Mouse (Mus musculus) neural tube, embryonic 14.5 days (tissue): ENCODE data around the gene Dnah11. TPM values are rescaled to one million over a fixed set of nuclear protein-coding genes. Genes with fewer than 3 reads are reported as not detected.

Experiments
- ATAC-seq: fragments of 200-750 bp; cut with Nextera tagmentation; 2 replicates; pipeline ENCODE4 v1.8.0; 2017; ENCODE audit warnings: low read depth, mild to moderate bottlenecking, moderate TSS enrichment, moderate library complexity
- H3K27ac ChIP-seq: fragments of 300-500 bp; sonication (generic); 2 replicates; pipeline ENCODE4 v1.5.1; 2014; ENCODE audit warnings: low read depth, mild to moderate bottlenecking, control low read depth, low read length, moderate library complexity, mixed read lengths
- H3K27me3 ChIP-seq: fragments of 300-500 bp; sonication (generic); 2 replicates; pipeline ENCODE4 v1.6.1; 2014; ENCODE audit warnings: low read length; ENCODE audit not compliant: control insufficient read depth, insufficient read depth
- H3K36me3 ChIP-seq: fragments of 300-500 bp; sonication (generic); 2 replicates; pipeline ENCODE4 v1.6.1; 2014; ENCODE audit warnings: low read length, mixed read lengths; ENCODE audit not compliant: control insufficient read depth, insufficient read depth
- H3K4me1 ChIP-seq: fragments of 300-500 bp; sonication (generic); 2 replicates; pipeline ENCODE4 v1.6.1; 2014; ENCODE audit warnings: low read length; ENCODE audit not compliant: control insufficient read depth, insufficient read depth
- H3K4me2 ChIP-seq: fragments of 300-500 bp; sonication (generic); 2 replicates; pipeline ENCODE4 v1.6.1; 2014; ENCODE audit warnings: mild to moderate bottlenecking, low read depth, low read length, control low read depth
- H3K4me3 ChIP-seq: fragments of 300-500 bp; sonication (generic); 2 replicates; pipeline ENCODE4 v1.5.1; 2014; ENCODE audit warnings: low read depth, low read length, control low read depth, mixed read lengths
- H3K9ac ChIP-seq: fragments of 300-500 bp; sonication (generic); replicated peaks from 2 replicates; pipeline ENCODE4 v1.6.1; 2014; ENCODE audit warnings: low read depth, mild to moderate bottlenecking, control low read depth, low read length, mixed read lengths
- H3K9me3 ChIP-seq: fragments of 300-500 bp; sonication (generic); 2 replicates; pipeline ENCODE4 v1.6.1; 2016; ENCODE audit warnings: low read length; ENCODE audit not compliant: control insufficient read depth
- WGBS: fragments of 180-500 bp; shearing (Covaris S2); extraction: QIAGEN DNeasy Blood & Tissue Kit; methylation state at CpG from one replicate; pipeline ENCODE4 v1.1.7; 2014; 5-methylcytosine and 5-hydroxymethylcytosine counted together
- polyA plus RNA-seq: library from polyadenylated mRNA; unstranded; fragments of >200 nt; fragmentation: Nextera tagmentation; extraction: Ambion mirVana; gene quantifications from 2 replicates; pipeline ENCODE4 v1.2.1, GENCODE M21; 2014

Gene Dnah11
- polyA plus RNA-seq, 1 experiment from 2014 or later: 0.37 TPM

DNA sequence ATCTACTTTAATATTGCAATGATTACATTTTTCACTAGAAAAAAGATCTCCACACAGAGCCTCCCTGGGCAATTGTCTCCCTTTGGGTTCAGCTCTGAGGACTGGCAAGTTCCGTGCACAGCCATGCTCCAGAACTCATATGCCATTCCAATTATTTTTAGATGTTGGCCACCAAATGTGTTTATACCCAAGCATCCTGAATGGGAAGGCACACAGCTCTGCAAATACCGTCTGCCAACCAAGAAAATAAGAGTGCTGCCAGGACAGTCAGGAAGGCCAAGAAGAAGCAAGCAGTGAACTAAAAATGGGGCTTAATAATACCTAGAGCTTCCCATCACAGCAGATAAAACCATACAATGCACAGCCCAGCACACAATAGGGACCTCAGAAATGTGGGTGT lies 156.6 kb downstream of the Dnah11 start:
- no peak overlapping the region for H3K9ac ChIP-seq
- H3K27me3 ChIP-seq: no peaks in the 10 kb centered on the region
- WGBS: 93% methylated on average over 2 of the region's 2 CpGs
- H3K4me3 ChIP-seq: no peak overlapping the region
- H3K4me1 ChIP-seq: no peaks in the 10 kb centered on the region
- H3K9me3 ChIP-seq: no peaks in the 10 kb centered on the region
- no peak overlapping the region for H3K27ac ChIP-seq
- H3K36me3 ChIP-seq: no peaks in the 10 kb centered on the region
- no peak for ATAC-seq
- H3K4me2 ChIP-seq: no peak overlapping the region

DNA sequence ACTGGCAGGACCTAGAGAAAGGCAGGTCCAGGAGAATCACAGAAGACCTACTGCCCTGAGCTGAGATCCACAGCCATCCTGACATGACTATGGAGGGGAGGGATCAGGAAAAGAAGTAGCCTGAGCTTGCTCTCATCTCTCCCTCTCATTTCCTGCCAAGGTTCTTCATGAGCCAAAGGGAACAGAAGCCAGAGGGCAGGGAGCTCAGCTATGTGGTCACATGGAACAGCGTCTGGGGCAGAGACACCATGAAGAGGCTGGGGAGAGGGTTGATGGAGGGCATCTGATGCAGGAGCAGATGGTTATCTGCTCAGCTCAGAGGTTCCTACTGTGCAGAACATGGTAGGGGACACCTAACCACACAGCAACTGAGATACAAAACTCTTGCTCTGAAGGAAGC lies 163.9 kb downstream of the Dnah11 start:
- no peak for ATAC-seq
- Histone ChIP-seq H3K27ac (no peak overlapping the region), H3K36me3 (no peaks in the 10 kb centered on the region), H3K9me3 (no peaks in the 10 kb centered on the region), H3K4me2 (no peak overlapping the region), H3K9ac (no peak overlapping the region), H3K27me3 (no peaks in the 10 kb centered on the region), H3K4me3 (no peak overlapping the region), H3K4me1 (no peaks in the 10 kb centered on the region)
- WGBS: 85% methylated on average over 1 of the region's 1 CpGs

DNA sequence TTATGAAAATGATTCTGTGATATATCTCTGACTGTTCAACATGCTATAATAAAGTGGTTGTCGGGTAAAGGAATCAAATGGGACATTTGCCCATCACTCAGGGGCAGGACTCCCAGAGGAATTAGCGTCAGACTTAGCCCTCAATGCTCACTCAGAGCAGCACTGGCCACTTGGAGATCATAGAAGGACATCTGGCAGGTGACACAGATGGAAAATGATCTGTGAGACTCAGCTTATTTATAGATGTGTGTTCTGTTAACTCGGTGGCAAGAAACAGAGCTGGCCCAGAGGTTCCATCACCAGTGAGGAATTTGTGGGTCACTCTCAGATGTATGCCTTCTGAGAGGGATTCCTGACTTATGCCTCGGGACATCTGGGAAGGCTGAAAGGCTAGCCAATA lies 173.1 kb downstream of the Dnah11 start:
- ATAC-seq: no peak
- WGBS: 80% methylated on average over 4 of the region's 4 CpGs
- Histone ChIP-seq H3K27me3 (peaks cover 2% of the 10 kb centered on the region; the same call in 1 of the 2 replicates), H3K9ac (no peak overlapping the region), H3K36me3 (no peaks in the 10 kb centered on the region), H3K4me3 (no peak overlapping the region), H3K4me1 (no peaks in the 10 kb centered on the region), H3K9me3 (no peaks in the 10 kb centered on the region), H3K27ac (no peak overlapping the region), H3K4me2 (no peak overlapping the region)

DNA sequence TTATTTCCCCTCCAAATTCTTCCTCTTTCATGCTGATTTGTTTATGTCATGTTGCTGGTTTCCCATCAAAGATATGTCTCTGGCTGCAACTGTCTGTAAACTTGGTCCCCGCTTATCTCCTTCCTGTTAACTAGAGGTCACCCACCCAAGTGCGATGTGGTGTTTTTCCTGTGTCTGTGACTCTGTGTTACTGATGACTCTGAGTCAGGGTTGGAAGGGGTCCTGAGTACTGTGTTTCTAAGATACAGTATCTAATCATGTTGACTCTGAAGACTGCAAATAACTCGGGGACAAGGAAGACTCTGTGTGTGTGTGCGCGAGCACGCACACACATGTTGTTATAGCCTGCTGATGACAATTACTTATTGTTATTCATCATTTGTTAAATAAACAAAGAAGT lies 179.9 kb downstream of the Dnah11 start:
- no peak for ATAC-seq
- Histone ChIP-seq H3K4me1 (no peaks in the 10 kb centered on the region), H3K9me3 (no peaks in the 10 kb centered on the region), H3K27me3 (no peaks in the 10 kb centered on the region), H3K27ac (no peak overlapping the region), H3K4me3 (no peak overlapping the region), H3K4me2 (no peak overlapping the region), H3K9ac (no peak overlapping the region), H3K36me3 (no peaks in the 10 kb centered on the region)
- 90% methylated on average over 6 of the region's 6 CpGs for WGBS

DNA sequence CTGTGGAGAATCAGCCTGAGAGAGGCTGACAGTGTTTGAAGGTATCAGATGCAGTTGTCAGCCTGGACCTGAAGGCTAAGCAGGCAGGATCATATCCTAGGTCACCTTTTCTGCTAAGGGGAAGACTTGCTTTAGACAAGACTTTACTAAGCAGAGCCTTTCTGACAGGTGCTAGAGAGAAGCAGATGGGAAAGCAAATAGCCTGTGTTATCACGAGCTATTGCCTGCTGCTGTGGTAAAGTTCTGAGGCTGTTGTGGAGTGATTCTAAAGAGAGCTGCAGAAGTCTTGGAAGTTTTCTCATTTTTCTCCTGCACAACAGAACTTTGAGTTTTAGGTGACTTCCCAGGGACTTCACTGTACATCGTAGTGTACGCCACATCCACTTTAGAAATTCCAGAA lies 185.0 kb downstream of the Dnah11 start:
- no peak for ATAC-seq
- Histone ChIP-seq H3K27me3 (no peaks in the 10 kb centered on the region), H3K4me2 (no peak overlapping the region), H3K9me3 (no peaks in the 10 kb centered on the region), H3K27ac (no peak overlapping the region), H3K36me3 (no peaks in the 10 kb centered on the region), H3K4me3 (no peak overlapping the region), H3K9ac (no peak overlapping the region), H3K4me1 (no peaks in the 10 kb centered on the region)
- 83% methylated on average over 3 of the region's 3 CpGs for WGBS

DNA sequence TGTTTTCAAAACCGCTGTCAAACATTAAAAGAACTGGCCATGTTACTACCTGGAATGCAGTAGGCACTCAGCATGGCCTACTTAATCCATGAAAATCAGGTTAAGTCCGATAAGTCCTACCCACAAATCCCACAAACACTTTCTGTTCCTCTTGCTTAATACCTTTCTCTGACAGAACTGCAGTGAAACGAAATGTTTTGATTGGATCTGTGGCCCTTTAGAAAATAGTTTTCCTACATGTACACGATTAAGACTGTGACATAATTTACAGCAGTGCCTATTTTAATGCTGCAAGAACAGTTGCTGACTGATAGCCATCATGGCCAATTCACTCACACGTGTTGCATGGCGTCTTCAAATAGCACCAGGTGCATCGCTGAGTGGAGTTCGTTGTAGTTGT lies 186.9 kb downstream of the Dnah11 start:
- no peaks in the 10 kb centered on the region for H3K36me3 ChIP-seq
- WGBS: 89% methylated on average over 8 of the region's 8 CpGs

DNA sequence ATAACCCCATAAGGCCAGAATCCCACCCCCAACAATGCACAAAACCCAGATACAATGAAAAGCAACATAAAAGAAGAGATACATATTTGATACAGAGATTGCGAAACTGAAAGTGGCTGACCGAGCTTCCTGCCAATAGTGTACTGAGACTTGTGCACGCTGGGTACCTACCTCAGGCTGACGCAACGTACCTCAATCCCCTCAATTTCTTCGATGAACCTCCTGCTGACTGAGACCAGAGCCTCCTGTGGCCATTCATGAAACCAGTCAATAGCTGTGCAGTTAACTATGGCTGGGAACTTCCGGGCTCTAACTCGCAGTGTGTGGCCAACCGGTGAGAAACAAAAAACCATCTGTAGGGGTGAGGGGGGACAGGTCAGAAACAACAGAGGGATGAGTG lies 203.9 kb downstream of the Dnah11 start:
- no peak for ATAC-seq
- Histone ChIP-seq H3K9me3 (no peaks in the 10 kb centered on the region), H3K4me3 (no peak overlapping the region), H3K27me3 (peaks cover 24% of the 10 kb centered on the region), H3K36me3 (no peaks in the 10 kb centered on the region), H3K4me1 (no peaks in the 10 kb centered on the region), H3K27ac (no peak overlapping the region), H3K9ac (no peak overlapping the region), H3K4me2 (no peak overlapping the region)
- WGBS: 40% methylated on average over 9 of the region's 9 CpGs

More for the DNA sequence above, 186.9 kb downstream of the Dnah11 start:
- Histone ChIP-seq H3K4me2 (no peak overlapping the region), H3K9me3 (no peaks in the 10 kb centered on the region), H3K9ac (no peak overlapping the region), H3K27ac (no peak overlapping the region), H3K4me3 (no peak overlapping the region), H3K4me1 (no peaks in the 10 kb centered on the region), H3K27me3 (no peaks in the 10 kb centered on the region)
- no peak for ATAC-seq

DNA sequence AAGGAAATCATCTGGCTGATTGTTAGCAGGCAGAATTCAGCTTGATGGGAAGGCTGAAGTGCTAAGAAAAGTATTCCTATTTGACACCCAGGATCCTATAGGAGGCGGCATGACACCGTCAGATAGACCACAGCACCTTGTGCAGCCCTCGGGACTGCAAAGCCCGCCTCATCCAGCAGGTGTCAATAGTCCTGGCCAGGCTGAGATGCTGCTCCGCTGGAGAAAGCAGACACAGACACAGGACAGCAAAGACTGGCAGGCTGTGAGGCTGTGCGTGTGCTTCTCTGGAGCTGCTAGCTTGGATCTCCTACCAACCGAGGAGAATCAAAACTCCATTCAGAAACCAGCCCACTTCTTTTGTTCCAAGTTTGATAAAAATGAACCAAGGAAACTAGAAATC lies 205.3 kb downstream of the Dnah11 start:
- no peaks in the 10 kb centered on the region for H3K36me3 ChIP-seq
- peaks cover 24% of the 10 kb centered on the region for H3K27me3 ChIP-seq
- ATAC-seq: peak; percentile 97
- no peaks in the 10 kb centered on the region for H3K9me3 ChIP-seq
- H3K4me1 ChIP-seq: peaks cover 4% of the 10 kb centered on the region; the same call in 1 of the 2 replicates
- no peak overlapping the region for H3K9ac ChIP-seq
- no peak overlapping the region for H3K4me2 ChIP-seq
- H3K27ac ChIP-seq: no peak overlapping the region
- H3K4me3 ChIP-seq: no peak overlapping the region
- WGBS: 0% methylated on average over 7 of the region's 7 CpGs

DNA sequence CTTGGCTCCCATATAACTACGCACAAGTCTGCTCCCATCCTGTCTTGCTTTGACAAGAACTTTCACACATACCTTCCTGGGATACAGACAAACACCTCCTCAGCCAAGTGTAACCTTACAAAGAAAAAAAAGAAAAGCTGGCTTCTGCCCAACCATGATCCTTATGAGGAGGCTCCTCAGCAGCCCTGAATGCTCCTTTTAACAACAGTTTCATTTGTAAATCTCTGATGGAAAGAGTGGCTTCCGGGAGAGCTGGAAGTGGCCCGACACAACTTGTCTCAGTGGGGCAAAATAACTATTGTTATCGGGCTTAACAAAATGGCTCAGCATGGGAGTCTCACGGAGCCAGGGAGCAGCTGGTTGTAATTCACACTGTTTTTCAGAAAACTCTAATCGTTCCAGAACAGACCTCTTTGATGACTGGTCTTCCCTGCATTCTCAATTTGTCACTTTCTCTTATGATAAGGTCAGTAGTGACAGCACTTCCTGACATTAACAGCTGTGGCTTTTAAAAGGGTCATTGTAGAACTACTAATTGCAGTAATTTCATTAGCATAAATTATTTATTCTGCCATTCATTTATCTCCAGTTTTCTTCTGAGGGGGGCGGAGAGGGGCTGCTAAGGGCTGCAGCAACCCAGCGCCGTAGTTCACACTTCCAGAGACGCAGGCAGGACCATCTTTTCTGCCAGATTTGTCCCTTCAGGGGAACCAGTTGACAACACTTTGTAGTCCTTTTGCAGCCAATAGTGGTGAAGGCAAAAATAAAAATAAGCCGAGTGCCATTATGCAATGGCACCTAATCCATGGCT lies 209.6 kb downstream of the Dnah11 start:
- H3K9me3 ChIP-seq: no peaks in the 10 kb centered on the region
- peak overlapping the region; percentile 29 for H3K4me2 ChIP-seq
- H3K4me3 ChIP-seq: no peak overlapping the region
- 0 out of 2 replicates have a peak, but pooled peaks have one; percentile 21 for ATAC-seq
- H3K9ac ChIP-seq: no peak overlapping the region
- no peaks in the 10 kb centered on the region for H3K36me3 ChIP-seq
- no peak overlapping the region for H3K27ac ChIP-seq
- H3K4me1 ChIP-seq: peaks cover 4% of the 10 kb centered on the region; the same call in 1 of the 2 replicates
- WGBS: 2% methylated on average over 11 of the region's 11 CpGs
- H3K27me3 ChIP-seq: peaks cover 22% of the 10 kb centered on the region
